Mouse (Mus musculus) stomach, embryonic 15.5 days (tissue): ENCODE results near the gene Nme6. TPM values are rescaled to one million over a fixed set of nuclear protein-coding genes. Genes with fewer than 3 reads are reported as not detected.

Source experiments
- ATAC-seq: fragments of 200-750 bp; cut with Nextera tagmentation; 2 replicates; pipeline ENCODE4 v1.8.0; 2017; ENCODE audit warnings: low read depth, moderate number of reproducible peaks, moderate TSS enrichment; ENCODE audit not compliant: insufficient read depth, low FRiP score
- H3K27ac ChIP-seq: fragments of 300-500 bp; sonication (generic); 2 replicates; pipeline ENCODE4 v1.5.1; 2015; ENCODE audit warnings: mild to moderate bottlenecking, inconsistent platforms
- H3K27me3 ChIP-seq: fragments of 300-500 bp; sonication (generic); replicated peaks from 2 replicates; pipeline ENCODE4 v1.6.1; 2015; ENCODE audit warnings: inconsistent platforms
- H3K36me3 ChIP-seq: fragments of 300-500 bp; sonication (generic); 2 replicates; pipeline ENCODE4 v1.6.1; 2015; ENCODE audit warnings: inconsistent platforms
- H3K4me1 ChIP-seq: fragments of 300-500 bp; sonication (generic); 2 replicates; pipeline ENCODE4 v1.6.1; 2015; ENCODE audit warnings: inconsistent platforms
- H3K4me2 ChIP-seq: fragments of 300-500 bp; sonication (generic); 2 replicates; pipeline ENCODE4 v1.6.1; 2015; ENCODE audit warnings: mild to moderate bottlenecking, inconsistent platforms
- H3K4me3 ChIP-seq: fragments of 300-500 bp; sonication (generic); replicated peaks from 2 replicates; pipeline ENCODE4 v1.5.1; 2015; ENCODE audit warnings: inconsistent platforms
- H3K9ac ChIP-seq: fragments of 300-500 bp; sonication (generic); 2 replicates; pipeline ENCODE4 v1.6.1; 2015; ENCODE audit warnings: inconsistent platforms
- H3K9me3 ChIP-seq: fragments of 300-500 bp; sonication (generic); 2 replicates; pipeline ENCODE4 v1.6.1; 2016; ENCODE audit warnings: inconsistent platforms
- WGBS: fragments of 180-500 bp; shearing (Covaris S2); methylation state at CpG from one replicate; pipeline ENCODE4 v1.1.7; 2015; 5-methylcytosine and 5-hydroxymethylcytosine counted together
- polyA plus RNA-seq: library from polyadenylated mRNA; unstranded; fragments of >200 nt; fragmentation: Nextera tagmentation; extraction: Ambion mirVana; gene quantifications from 2 replicates; pipeline ENCODE4 v1.2.1, GENCODE M21; 2015

Nme6 gene
- polyA plus RNA-seq, 1 experiment from 2014 or later: 66.8 TPM

- Histone ChIP-seq H3K4me1 (no peaks in the 10 kb centered on the region), H3K9me3 (no peaks in the 10 kb centered on the region), H3K4me3 (no peak overlapping the region), H3K27ac (no peak overlapping the region), H3K36me3 (no peaks in the 10 kb centered on the region), H3K4me2 (no peak overlapping the region), H3K27me3 (no peaks in the 10 kb centered on the region), H3K9ac (no peak overlapping the region)
- ATAC-seq: no peak; the same call in 1 of the 2 replicates
- 68% methylated on average over 4 of the region's 4 CpGs for WGBS
These were observed 6.8 kb upstream of the Nme6 start for GRCm38 (mm10) chr9:109825739-109826138.

DNA sequence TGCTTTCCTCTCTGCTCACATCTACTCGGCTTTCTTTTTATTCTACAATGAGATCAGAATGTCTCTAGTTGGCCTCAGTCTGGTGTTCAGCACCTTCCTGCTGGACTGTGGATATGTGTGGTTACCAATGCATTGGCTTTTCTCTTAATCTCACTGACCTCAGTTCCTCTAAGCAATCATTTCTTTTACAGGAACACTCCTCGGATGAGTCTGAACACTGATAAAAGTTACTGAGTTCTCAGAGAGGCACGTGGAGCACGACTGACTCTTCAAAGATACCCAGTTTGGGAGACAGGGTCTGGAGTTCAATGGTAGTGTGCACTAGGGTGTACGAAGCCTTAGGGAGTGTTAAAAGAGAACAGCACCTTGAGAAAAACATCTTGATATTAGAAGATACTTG, 6.4 kb upstream of the Nme6 start:
- no peak overlapping the region for H3K4me3 ChIP-seq
- no peak overlapping the region for H3K27ac ChIP-seq
- no peaks in the 10 kb centered on the region for H3K36me3 ChIP-seq
- ATAC-seq: no peak
- H3K9ac ChIP-seq: no peak overlapping the region
- 69% methylated on average over 5 of the region's 5 CpGs for WGBS
- H3K4me1 ChIP-seq: no peaks in the 10 kb centered on the region
- no peaks in the 10 kb centered on the region for H3K27me3 ChIP-seq
- H3K9me3 ChIP-seq: no peaks in the 10 kb centered on the region
- H3K4me2 ChIP-seq: no peak overlapping the region

GRCm38 (mm10) chr9:109833088-109833412, 501 bp downstream of the Nme6 start:
- peak overlapping the region; percentile 42 for H3K9ac ChIP-seq
- peak overlapping the region; percentile 71 for H3K4me3 ChIP-seq
- 0 out of 2 replicates have a peak, but pooled peaks cover 5% of the 10 kb centered on the region for H3K4me1 ChIP-seq
- H3K27me3 ChIP-seq: no peaks in the 10 kb centered on the region
- H3K27ac ChIP-seq: no peak overlapping the region
- H3K36me3 ChIP-seq: no peaks in the 10 kb centered on the region
- H3K9me3 ChIP-seq: no peaks in the 10 kb centered on the region
- WGBS: 9% methylated on average over 6 of the region's 6 CpGs
- H3K4me2 ChIP-seq: peak overlapping the region; percentile 84
- ATAC-seq: peak; percentile 36

DNA sequence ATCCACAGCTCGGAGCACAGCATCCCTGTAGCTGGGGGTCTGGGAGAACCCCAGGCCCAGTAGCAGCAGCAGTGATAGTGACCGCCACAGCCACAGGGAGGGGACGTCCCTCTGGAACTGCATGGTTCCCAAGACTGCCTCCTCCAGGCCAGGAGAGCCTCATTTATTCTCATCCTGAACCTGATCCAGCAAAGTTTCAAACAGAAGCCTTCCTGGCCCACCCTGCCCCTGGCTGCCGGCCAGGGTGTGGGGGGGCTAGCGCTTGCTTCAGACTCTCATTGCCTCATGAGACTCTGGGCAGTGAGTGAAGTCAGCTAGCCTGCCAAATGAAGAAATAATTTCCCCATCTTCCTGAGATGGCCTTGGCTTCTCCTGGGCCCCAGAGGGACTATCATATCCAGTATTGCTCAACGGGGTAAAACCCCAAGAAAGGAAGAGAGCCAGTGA, 16.8 kb downstream of the Nme6 start, which contains the start of gene Camp:
TSS of gene Camp (minus strand) at position 306 of the 447 bp plus-strand sequence.
- Histone ChIP-seq H3K4me1 (peaks cover 5% of the 10 kb centered on the region; the same call in 1 of the 2 replicates), H3K4me2 (no peak within 1 kb of the TSS), H3K4me3 (no peak within 1 kb of the TSS), H3K9me3 (no peaks in the 10 kb centered on the region), H3K9ac (no peak within 1 kb of the TSS), H3K36me3 (no peaks in the 10 kb centered on the region), H3K27me3 (no peaks in the 10 kb centered on the region), H3K27ac (no peak within 1 kb of the TSS)
- WGBS: 52% methylated on average over 6 of the region's 6 CpGs
- 0 out of 2 replicates have a peak, but pooled peaks have one; percentile 22 for ATAC-seq

DNA sequence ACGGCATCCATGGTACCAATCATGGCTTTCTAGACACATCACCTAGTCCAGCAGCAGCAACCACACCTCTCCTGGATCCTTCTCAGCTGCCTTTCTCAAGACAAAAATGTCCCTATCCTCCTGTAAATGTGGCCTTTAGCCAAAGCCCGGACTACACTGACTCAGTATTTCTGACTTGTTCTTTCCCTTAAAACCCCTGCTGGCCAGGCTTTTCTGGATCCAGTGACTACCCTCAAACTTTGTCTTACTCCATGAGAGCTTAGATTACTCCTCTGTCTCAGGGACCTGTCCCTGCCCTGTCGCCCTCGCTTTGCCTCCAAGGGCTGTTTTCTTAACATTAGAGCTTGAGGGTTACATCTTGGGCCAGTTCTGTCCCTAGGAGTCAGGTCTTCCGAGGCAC, 17.6 kb downstream of the Nme6 start:
- H3K27me3 ChIP-seq: no peaks in the 10 kb centered on the region
- ATAC-seq: no peak
- H3K36me3 ChIP-seq: no peaks in the 10 kb centered on the region
- no peak overlapping the region for H3K4me2 ChIP-seq
- no peak overlapping the region for H3K4me3 ChIP-seq
- H3K9me3 ChIP-seq: no peaks in the 10 kb centered on the region
- WGBS: 86% methylated on average over 5 of the region's 5 CpGs
- H3K9ac ChIP-seq: no peak overlapping the region
- H3K4me1 ChIP-seq: peaks cover 5% of the 10 kb centered on the region; the same call in 1 of the 2 replicates
- no peak overlapping the region for H3K27ac ChIP-seq

GRCm38 (mm10) chr9:109854341-109854740, 21.8 kb downstream of the Nme6 start:
- H3K4me3 ChIP-seq: no peak overlapping the region
- no peaks in the 10 kb centered on the region for H3K9me3 ChIP-seq
- no peak overlapping the region for H3K4me2 ChIP-seq
- H3K36me3 ChIP-seq: no peaks in the 10 kb centered on the region
- no peak overlapping the region for H3K27ac ChIP-seq
- no peak overlapping the region for H3K9ac ChIP-seq
- peaks cover 3% of the 10 kb centered on the region; the same call in 1 of the 2 replicates for H3K4me1 ChIP-seq
- H3K27me3 ChIP-seq: no peaks in the 10 kb centered on the region
- 74% methylated on average over 2 of the region's 2 CpGs for WGBS
- ATAC-seq: no peak

DNA sequence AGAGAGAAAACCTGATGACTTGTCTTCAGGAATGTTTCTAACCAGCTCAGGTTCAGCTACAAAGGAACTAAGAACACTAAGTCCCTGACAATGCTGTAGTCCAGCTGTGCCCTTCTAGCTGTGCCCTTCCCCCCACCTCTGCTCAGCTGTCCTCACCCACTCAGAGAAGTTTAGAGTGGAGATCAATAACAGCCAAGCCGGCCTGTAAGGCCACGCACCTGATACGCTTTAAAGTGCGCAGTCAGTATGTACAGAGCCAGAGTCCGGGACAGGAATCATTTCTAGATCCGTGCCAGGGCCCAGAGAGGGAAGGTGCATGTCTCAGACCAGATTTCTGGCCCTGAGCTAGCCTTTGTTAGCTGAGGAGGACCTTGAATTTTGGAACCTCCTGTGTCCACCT, 23.4 kb downstream of the Nme6 start:
- H3K9ac ChIP-seq: no peak overlapping the region
- H3K36me3 ChIP-seq: no peaks in the 10 kb centered on the region
- H3K4me2 ChIP-seq: no peak overlapping the region
- no peak overlapping the region for H3K27ac ChIP-seq
- H3K4me3 ChIP-seq: no peak overlapping the region
- 69% methylated on average over 6 of the region's 6 CpGs for WGBS
- no peaks in the 10 kb centered on the region for H3K4me1 ChIP-seq
- ATAC-seq: no peak
- no peaks in the 10 kb centered on the region for H3K27me3 ChIP-seq
- H3K9me3 ChIP-seq: no peaks in the 10 kb centered on the region

GRCm38 (mm10) chr9:109862397-109863044, 30.0 kb downstream of the Nme6 start:
- no peak overlapping the region for H3K9ac ChIP-seq
- 14% methylated on average over 20 of the region's 20 CpGs for WGBS
- H3K4me3 ChIP-seq: 0 out of 2 replicates have a peak overlapping the region, but pooled peaks have one; percentile 8
- no peaks in the 10 kb centered on the region for H3K4me1 ChIP-seq
- H3K4me2 ChIP-seq: peak overlapping the region; percentile 48
- H3K27ac ChIP-seq: no peak overlapping the region
- H3K27me3 ChIP-seq: no peaks in the 10 kb centered on the region
- peak; percentile 53; the same call in 1 of the 2 replicates for ATAC-seq
- H3K36me3 ChIP-seq: no peaks in the 10 kb centered on the region
- no peaks in the 10 kb centered on the region for H3K9me3 ChIP-seq

GRCm38 (mm10) chr9:109863085-109863484, 30.5 kb downstream of the Nme6 start:
- Histone ChIP-seq H3K9me3 (no peaks in the 10 kb centered on the region), H3K27ac (no peak overlapping the region), H3K4me3 (no peak overlapping the region), H3K4me2 (peak overlapping the region; percentile 48; the same call in 1 of the 2 replicates), H3K36me3 (no peaks in the 10 kb centered on the region), H3K4me1 (no peaks in the 10 kb centered on the region), H3K9ac (no peak overlapping the region), H3K27me3 (no peaks in the 10 kb centered on the region)
- WGBS: 45% methylated on average over 3 of the region's 3 CpGs
- no peak for ATAC-seq

DNA sequence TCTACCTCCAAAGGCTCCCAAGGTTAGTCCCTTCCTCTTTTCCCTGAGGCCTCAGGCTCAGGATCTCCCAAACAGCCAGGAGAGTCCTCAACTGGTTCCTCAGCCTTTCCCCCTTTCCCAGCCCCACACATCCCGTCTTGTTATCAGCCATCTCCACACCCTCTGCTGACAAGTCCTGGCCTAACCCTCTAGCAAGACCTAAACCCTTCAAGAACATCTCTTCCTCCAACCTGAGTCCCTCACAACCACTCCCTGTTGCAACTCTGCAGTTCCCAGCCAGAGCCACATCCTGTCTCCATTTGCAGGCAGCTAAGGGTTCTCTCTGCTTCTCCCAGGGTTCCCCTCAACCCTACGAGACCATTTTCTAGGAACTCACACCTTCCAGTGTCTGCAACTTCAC, 33.7 kb downstream of the Nme6 start:
- H3K9ac ChIP-seq: no peak overlapping the region
- no peak overlapping the region for H3K4me3 ChIP-seq
- 35% methylated on average over 2 of the region's 2 CpGs for WGBS
- no peaks in the 10 kb centered on the region for H3K36me3 ChIP-seq
- no peaks in the 10 kb centered on the region for H3K27me3 ChIP-seq
- H3K4me2 ChIP-seq: no peak overlapping the region
- H3K4me1 ChIP-seq: no peaks in the 10 kb centered on the region
- no peaks in the 10 kb centered on the region for H3K9me3 ChIP-seq
- ATAC-seq: no peak
- no peak overlapping the region for H3K27ac ChIP-seq

- no peaks in the 10 kb centered on the region for H3K9me3 ChIP-seq
- 29% methylated on average over 6 of the region's 6 CpGs for WGBS
- no peaks in the 10 kb centered on the region for H3K27me3 ChIP-seq
- ATAC-seq: no peak
- H3K4me1 ChIP-seq: no peaks in the 10 kb centered on the region
- no peak overlapping the region for H3K9ac ChIP-seq
- H3K4me3 ChIP-seq: no peak overlapping the region
- no peaks in the 10 kb centered on the region for H3K36me3 ChIP-seq
- peak overlapping the region; percentile 13; the same call in 1 of the 2 replicates for H3K4me2 ChIP-seq
- H3K27ac ChIP-seq: no peak overlapping the region
These were observed 38.5 kb downstream of the Nme6 start for GRCm38 (mm10) chr9:109870983-109871572.
